Mouse (Mus musculus) liver, embryonic 13.5 days (tissue): Measurements from ENCODE around the gene Hnrnpf. TPM values are rescaled to one million over a fixed set of nuclear protein-coding genes. Genes with fewer than 3 reads are reported as not detected.
A peak's percentile ranks its signal among the peaks of the same experiment; 100 is the strongest.

Experiments used
- ATAC-seq: fragments of 200-750 bp; cut with Nextera tagmentation; 2 replicates; pipeline ENCODE4 v1.8.0; 2017; ENCODE audit warnings: low read depth, mild to moderate bottlenecking, moderate number of reproducible peaks, moderate library complexity
- DNase-seq: peaks from one replicate; pipeline ENCODE4 v3.0.0; 2022
- H3K27ac ChIP-seq: fragments of 300-500 bp; sonication (generic); 2 replicates; pipeline ENCODE4 v1.5.1; 2015; ENCODE audit warnings: moderate library complexity, mild to moderate bottlenecking, inconsistent platforms
- H3K27me3 ChIP-seq: fragments of 300-500 bp; sonication (generic); 2 replicates; pipeline ENCODE4 v1.6.1; 2015; ENCODE audit warnings: mild to moderate bottlenecking, inconsistent platforms
- H3K36me3 ChIP-seq: fragments of 300-500 bp; sonication (generic); 2 replicates; pipeline ENCODE4 v1.6.1; 2015; ENCODE audit warnings: mild to moderate bottlenecking, inconsistent platforms
- H3K4me1 ChIP-seq: fragments of 300-500 bp; sonication (generic); replicated peaks from 2 replicates; pipeline ENCODE4 v1.6.1; 2015; ENCODE audit warnings: inconsistent platforms
- H3K4me2 ChIP-seq: fragments of 300-500 bp; sonication (generic); 2 replicates; pipeline ENCODE4 v1.6.1; 2015; ENCODE audit warnings: inconsistent platforms, mild to moderate bottlenecking, moderate library complexity
- H3K4me3 ChIP-seq: fragments of 300-500 bp; sonication (generic); replicated peaks from 2 replicates; pipeline ENCODE4 v1.5.1; 2015; ENCODE audit warnings: mild to moderate bottlenecking, inconsistent platforms
- H3K9ac ChIP-seq: fragments of 300-500 bp; sonication (generic); 2 replicates; pipeline ENCODE4 v1.6.1; 2015; ENCODE audit warnings: mild to moderate bottlenecking, inconsistent platforms
- H3K9me3 ChIP-seq: fragments of 300-500 bp; sonication (generic); replicated peaks from 2 replicates; pipeline ENCODE4 v1.6.1; 2016; ENCODE audit warnings: inconsistent platforms
- WGBS: fragments of 180-500 bp; shearing (Covaris S2); methylation state at CpG from one replicate; pipeline ENCODE4 v1.1.7; 2015; ENCODE audit not compliant: insufficient replicate concordance; 5-methylcytosine and 5-hydroxymethylcytosine counted together
- polyA plus RNA-seq: library from polyadenylated mRNA; unstranded; fragments of >200 nt; fragmentation: Nextera tagmentation; extraction: Ambion mirVana; gene quantifications from 2 replicates; pipeline ENCODE4 v1.2.1, GENCODE M21; 2015

Hnrnpf gene
- polyA plus RNA-seq, 1 experiment from 2014 or later, result 594 TPM

- Histone ChIP-seq H3K4me2 (no peak overlapping the region), H3K9me3 (no peaks in the 10 kb centered on the region), H3K4me3 (no peak overlapping the region), H3K27me3 (no peaks in the 10 kb centered on the region), H3K27ac (no peak overlapping the region), H3K4me1 (peaks cover 4% of the 10 kb centered on the region; the same call in 1 of the 2 replicates), H3K9ac (no peak overlapping the region), H3K36me3 (peaks cover 57% of the 10 kb centered on the region)
- no peak for DNase-seq
- ATAC-seq, result no peak
- 79% methylated on average over 7 of the region's 7 CpGs for WGBS
These were observed 27.8 kb downstream of the Hnrnpf start for GRCm38 (mm10) chr6:117927955-117928354.

DNA sequence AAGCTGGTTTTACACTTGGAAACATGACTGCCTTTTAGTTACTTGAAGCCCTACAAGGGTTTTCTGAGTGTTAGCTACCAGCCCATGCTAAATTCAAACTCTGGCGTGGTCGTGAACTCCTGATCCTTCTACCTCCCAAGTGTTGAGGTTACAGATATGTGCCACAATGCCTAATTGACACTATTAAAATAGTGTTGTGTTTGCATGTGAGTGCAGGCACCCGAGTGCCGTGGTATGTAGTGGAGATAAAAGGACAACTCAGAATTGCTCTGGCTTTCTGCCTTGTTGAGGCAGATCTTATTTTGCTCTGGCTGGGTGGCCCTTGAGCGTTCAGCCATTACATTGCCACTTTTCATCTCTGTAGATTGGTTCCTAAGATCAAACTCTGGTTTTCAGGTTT lies 28.6 kb downstream of the Hnrnpf start:
- no peaks in the 10 kb centered on the region for H3K9me3 ChIP-seq
- 78% methylated on average over 5 of the region's 5 CpGs for WGBS
- H3K36me3 ChIP-seq, result peaks cover 50% of the 10 kb centered on the region
- no peak overlapping the region for H3K9ac ChIP-seq
- H3K4me1 ChIP-seq, result peaks cover 4% of the 10 kb centered on the region; the same call in 1 of the 2 replicates
- H3K27ac ChIP-seq, result no peak overlapping the region
- no peaks in the 10 kb centered on the region for H3K27me3 ChIP-seq
- ATAC-seq, result no peak
- no peak for DNase-seq
- no peak overlapping the region for H3K4me3 ChIP-seq
- H3K4me2 ChIP-seq, result no peak overlapping the region

- Histone ChIP-seq H3K36me3 (peaks cover 50% of the 10 kb centered on the region), H3K27me3 (no peaks in the 10 kb centered on the region)
- no peak for DNase-seq
These were observed 30.0 kb downstream of the Hnrnpf start for GRCm38 (mm10) chr6:117929945-117930655.

DNA sequence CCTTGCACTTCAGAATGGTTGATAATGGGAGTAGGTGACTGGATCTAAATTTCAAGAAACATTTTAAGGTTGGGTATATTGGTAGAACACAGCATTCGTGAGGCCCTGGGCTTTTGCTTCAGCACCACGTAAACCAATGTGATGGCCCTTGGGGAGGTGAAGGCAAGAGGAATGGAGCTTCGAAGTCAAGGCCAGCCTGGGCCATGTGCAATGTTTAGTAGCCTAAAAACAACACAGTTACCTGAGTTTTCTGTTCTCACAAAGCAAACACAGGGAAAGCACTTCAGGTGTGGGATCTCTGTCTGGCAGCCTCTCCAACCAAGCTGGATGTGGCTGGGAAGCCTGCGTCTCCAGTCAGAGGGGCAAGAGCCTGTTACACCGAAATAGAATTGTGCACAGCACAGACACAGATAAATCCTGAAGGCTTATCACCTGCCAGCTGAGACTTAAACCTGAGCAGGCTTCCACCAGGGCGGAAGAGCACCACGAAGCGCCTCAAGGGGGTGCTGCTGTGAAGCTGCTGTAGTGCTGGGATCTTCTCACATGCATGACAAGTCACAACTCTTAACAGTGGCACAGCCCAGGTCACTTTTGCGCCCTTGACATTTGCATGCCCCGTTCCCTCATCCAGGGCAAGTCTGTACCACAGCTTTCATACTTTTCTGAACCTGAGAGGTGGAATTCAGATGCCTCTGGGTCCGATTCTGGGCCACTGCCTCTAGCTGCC lies 32.4 kb downstream of the Hnrnpf start:
- no peak overlapping the region for H3K9ac ChIP-seq
- 44% methylated on average over 11 of the region's 11 CpGs for WGBS
- ATAC-seq (peak; percentile 75), DNase-seq (no peak)
- no peaks in the 10 kb centered on the region for H3K27me3 ChIP-seq
- H3K36me3 ChIP-seq, result peaks cover 29% of the 10 kb centered on the region
- no peak overlapping the region for H3K4me2 ChIP-seq
- H3K27ac ChIP-seq, result no peak overlapping the region
- H3K9me3 ChIP-seq, result no peaks in the 10 kb centered on the region
- peaks cover 6% of the 10 kb centered on the region; the same call in 1 of the 2 replicates for H3K4me1 ChIP-seq
- H3K4me3 ChIP-seq, result no peak overlapping the region

More at GRCm38 (mm10) chr6:117929945-117930655, 30.0 kb downstream of the Hnrnpf start:
- 78% methylated on average over 3 of the region's 3 CpGs for WGBS
- 0 out of 2 replicates have a peak, but pooled peaks have one; percentile 6 for ATAC-seq
- Histone ChIP-seq H3K4me2 (no peak overlapping the region), H3K9me3 (no peaks in the 10 kb centered on the region), H3K9ac (no peak overlapping the region), H3K4me1 (peaks cover 4% of the 10 kb centered on the region; the same call in 1 of the 2 replicates), H3K4me3 (no peak overlapping the region), H3K27ac (no peak overlapping the region)

DNA sequence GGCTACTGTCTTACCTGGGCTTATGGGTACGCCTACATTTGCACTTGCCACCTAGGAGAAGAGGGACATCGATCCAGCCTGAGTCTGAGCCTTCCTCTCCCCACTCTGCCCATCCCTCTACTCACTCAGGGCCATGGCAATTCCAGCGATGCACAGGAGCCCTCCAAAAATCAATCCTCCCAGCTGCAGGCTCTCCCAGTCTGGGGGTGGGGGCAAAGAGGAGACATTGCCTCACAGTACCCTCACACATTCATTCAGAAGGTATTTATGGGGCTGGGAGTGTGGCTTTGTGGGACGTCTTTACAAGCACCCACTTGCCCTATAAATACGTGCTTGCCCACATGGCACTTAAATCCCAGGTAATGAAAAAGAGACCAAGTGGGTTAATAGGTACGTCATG lies 34.2 kb downstream of the Hnrnpf start:
- Histone ChIP-seq H3K27me3 (no peaks in the 10 kb centered on the region), H3K4me2 (no peak overlapping the region), H3K4me3 (no peak overlapping the region), H3K27ac (no peak overlapping the region), H3K36me3 (peaks cover 11% of the 10 kb centered on the region), H3K9ac (no peak overlapping the region), H3K9me3 (no peaks in the 10 kb centered on the region), H3K4me1 (peaks cover 6% of the 10 kb centered on the region; the same call in 1 of the 2 replicates)
- DNase-seq, result no peak
- ATAC-seq, result no peak
- WGBS, result 80% methylated on average over 6 of the region's 6 CpGs

DNA sequence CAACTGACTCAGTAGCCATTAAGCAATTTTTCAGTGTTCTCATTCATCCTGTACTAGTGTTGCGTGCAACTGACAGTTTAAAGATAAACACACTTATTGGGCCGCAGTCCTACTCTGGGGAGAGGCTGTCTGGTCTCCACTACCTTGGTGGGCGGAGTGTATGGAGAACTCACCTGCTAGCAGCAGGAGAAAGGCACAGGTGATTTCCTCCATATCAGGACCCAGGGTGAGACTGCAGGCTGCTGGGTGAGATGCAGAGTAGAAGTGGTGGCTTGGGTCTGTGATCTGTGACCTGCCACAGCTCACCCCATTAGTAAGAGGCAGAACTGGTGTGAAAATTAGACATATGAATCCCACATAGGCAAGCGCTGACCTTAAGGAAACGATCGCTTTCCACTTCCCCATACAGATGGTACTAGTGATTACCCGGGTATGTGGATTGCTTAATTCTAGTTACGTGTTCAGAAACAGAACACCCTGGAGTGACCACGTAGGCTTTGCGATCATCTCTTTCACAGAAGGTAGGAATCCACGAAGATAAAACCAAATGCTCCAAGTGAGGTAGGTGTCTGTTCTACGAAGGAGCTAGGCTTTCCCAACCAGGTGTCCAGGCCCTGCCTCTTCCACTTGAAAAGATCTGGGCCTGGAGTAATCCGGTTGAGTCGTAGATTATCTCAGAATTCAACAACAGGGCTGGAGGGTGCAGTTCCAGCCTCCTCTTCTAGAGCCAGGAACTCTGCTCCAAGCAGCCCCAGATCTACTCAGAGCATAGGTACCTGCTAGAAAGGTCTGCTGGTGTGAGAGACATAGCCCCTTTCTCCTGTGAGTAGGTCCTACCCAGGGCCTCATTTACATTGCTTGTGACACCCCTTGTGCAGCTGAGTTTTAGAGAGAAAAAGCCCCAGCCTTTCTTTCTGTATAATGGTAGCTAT lies 35.8 kb downstream of the Hnrnpf start:
- DNase-seq, result no peak
- no peaks in the 10 kb centered on the region for H3K27me3 ChIP-seq
- no peaks in the 10 kb centered on the region for H3K9me3 ChIP-seq
- H3K4me1 ChIP-seq, result peaks cover 6% of the 10 kb centered on the region; the same call in 1 of the 2 replicates
- H3K4me2 ChIP-seq, result no peak overlapping the region
- H3K36me3 ChIP-seq, result no peaks in the 10 kb centered on the region
- 55% methylated on average over 14 of the region's 14 CpGs for WGBS
- no peak overlapping the region for H3K9ac ChIP-seq
- ATAC-seq, result no peak
- H3K4me3 ChIP-seq, result no peak overlapping the region
- H3K27ac ChIP-seq, result no peak overlapping the region

DNA sequence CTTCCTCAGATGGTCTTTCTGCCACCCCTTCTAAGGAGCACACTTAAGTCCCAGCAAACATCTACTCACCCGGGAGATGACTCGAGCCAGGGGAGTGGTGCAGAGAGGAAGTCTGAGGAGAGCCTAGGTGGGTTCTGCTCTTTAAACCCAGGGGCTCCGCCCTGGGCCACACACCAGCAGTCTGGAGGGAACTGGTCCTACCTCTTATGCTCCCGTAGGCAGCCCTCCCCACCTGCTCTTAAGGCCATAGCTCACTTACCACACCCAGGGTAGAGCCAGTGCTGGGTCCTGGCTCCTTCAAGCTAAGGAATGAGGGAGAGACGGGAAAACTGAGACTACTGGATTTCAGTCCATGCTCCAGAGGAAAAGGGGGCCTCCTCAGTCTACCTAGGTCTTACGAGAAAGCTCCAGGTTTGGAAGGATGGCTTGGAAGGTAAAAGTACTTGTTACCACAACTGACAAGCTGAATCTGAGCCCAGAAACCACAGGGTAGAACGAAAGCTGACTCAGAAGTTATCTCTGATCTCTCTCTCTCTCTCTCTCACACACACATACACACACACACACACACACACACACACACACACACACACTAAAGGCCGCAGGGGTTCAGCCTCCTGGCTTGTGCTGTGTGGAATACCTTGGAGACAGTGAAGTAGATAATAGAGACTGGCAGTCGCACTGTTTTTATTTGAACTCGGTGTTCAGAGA lies 37.3 kb downstream of the Hnrnpf start, which contains the start of gene Fxyd4:
Gene Fxyd4 (minus strand): TSS at position 471 of the 711 bp plus-strand sequence.
- DNase-seq, result no peak

GRCm38 (mm10) chr6:117938951-117939350 lies 38.8 kb downstream of the Hnrnpf start:
- 71% methylated on average over 10 of the region's 10 CpGs for WGBS
- Histone ChIP-seq H3K4me3 (no peak overlapping the region), H3K9me3 (no peaks in the 10 kb centered on the region), H3K4me2 (no peak overlapping the region), H3K4me1 (0 out of 2 replicates have a peak, but pooled peaks cover 3% of the 10 kb centered on the region), H3K27me3 (no peaks in the 10 kb centered on the region), H3K27ac (no peak overlapping the region), H3K36me3 (no peaks in the 10 kb centered on the region), H3K9ac (no peak overlapping the region)
- no peak for ATAC-seq
- DNase-seq, result no peak

More for the DNA sequence above, 37.3 kb downstream of the Hnrnpf start, which contains the start of gene Fxyd4:
- Histone ChIP-seq H3K27me3 (no peaks in the 10 kb centered on the region), H3K4me2 (no peak within 1 kb of the TSS), H3K4me1 (peaks cover 5% of the 10 kb centered on the region; the same call in 1 of the 2 replicates), H3K4me3 (no peak within 1 kb of the TSS), H3K9me3 (no peaks in the 10 kb centered on the region), H3K27ac (no peak within 1 kb of the TSS), H3K9ac (no peak within 1 kb of the TSS), H3K36me3 (no peaks in the 10 kb centered on the region)
- 41% methylated on average over 10 of the region's 10 CpGs for WGBS
- no peak for ATAC-seq

DNA sequence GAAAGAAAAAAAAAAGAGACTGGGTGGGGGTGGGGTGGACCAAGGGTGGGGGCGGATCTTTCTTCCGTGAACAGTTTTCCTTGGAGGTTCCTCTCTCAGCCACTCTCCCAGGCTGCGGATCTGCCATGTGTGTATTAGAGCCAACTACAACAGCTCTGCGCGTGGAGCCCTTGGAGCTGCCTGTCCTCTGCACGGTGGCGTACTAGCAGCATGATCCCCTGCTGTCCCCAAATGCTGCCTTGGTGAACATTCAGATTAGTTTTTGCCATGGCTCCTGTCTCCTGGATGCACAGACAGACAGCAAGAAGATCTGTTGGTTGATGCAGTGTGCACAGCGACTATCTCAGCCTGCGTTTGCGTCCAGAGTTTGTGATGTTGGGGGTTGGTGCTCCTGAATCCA lies 42.6 kb downstream of the Hnrnpf start:
- no peak for ATAC-seq
- WGBS, result 76% methylated on average over 10 of the region's 10 CpGs

DNA sequence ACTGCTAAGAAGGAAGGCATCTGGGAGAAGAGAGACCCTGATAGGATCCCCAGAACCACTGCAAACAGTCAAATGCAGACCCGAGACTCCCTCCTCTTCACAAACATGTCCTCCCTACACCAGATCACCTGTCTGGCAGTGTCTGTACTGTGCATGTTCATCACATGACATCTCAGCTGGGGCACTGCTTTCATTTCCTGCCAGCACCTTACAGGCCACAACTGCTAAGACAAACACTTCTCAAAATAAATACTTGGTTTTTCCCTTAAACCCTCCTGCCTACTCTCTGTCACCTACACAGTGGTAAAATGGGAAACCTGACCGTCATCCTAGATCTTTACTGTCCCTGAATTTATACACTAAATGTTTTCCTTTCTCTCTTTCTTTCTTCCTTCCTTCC lies 43.8 kb downstream of the Hnrnpf start:
- Histone ChIP-seq H3K9ac (no peak overlapping the region), H3K4me2 (no peak overlapping the region), H3K9me3 (no peaks in the 10 kb centered on the region), H3K4me1 (0 out of 2 replicates have a peak, but pooled peaks cover 2% of the 10 kb centered on the region), H3K36me3 (no peaks in the 10 kb centered on the region), H3K27ac (no peak overlapping the region), H3K4me3 (no peak overlapping the region), H3K27me3 (no peaks in the 10 kb centered on the region)
- ATAC-seq (no peak), DNase-seq (no peak)
- WGBS, result 67% methylated on average over 2 of the region's 2 CpGs

More for the DNA sequence above, 42.6 kb downstream of the Hnrnpf start:
- Histone ChIP-seq H3K4me3 (no peak overlapping the region), H3K27ac (no peak overlapping the region), H3K9me3 (no peaks in the 10 kb centered on the region), H3K9ac (no peak overlapping the region), H3K4me2 (no peak overlapping the region), H3K27me3 (no peaks in the 10 kb centered on the region), H3K4me1 (0 out of 2 replicates have a peak, but pooled peaks cover 2% of the 10 kb centered on the region), H3K36me3 (no peaks in the 10 kb centered on the region)
- no peak for DNase-seq
